Mouse (Mus musculus): ENCODE measurements around the gene Vmn2r100. TPM values are rescaled to one million over a fixed set of nuclear protein-coding genes. Genes with fewer than 3 reads are reported as not detected.

Gene Vmn2r100
- polyA plus RNA-seq (2017; shearing (Covaris generic)), result under 1 TPM; 0.02 to 0.33 TPM

DNA sequence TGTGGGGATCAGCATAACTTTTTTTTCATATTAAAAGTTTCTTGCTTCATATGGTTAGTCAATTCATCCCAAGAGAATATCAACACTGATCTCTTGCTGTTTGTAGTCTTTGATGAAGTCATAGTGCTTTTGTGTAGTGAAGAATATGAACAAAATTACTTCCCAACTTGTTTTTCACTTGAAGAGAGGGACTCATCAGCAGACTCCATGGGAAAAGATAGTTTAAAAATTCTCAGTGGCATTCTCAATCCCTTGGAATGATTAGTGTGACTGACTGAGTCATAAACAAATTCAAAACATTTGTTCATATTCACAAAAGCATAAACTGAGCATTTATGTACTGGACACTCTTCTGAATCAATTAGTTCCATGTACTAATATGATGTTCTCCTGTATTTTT lies at the start of gene Vmn2r100:
Gene Vmn2r100, plus strand, starts transcription at position 301 of the 400 bp plus-strand sequence.

DNA sequence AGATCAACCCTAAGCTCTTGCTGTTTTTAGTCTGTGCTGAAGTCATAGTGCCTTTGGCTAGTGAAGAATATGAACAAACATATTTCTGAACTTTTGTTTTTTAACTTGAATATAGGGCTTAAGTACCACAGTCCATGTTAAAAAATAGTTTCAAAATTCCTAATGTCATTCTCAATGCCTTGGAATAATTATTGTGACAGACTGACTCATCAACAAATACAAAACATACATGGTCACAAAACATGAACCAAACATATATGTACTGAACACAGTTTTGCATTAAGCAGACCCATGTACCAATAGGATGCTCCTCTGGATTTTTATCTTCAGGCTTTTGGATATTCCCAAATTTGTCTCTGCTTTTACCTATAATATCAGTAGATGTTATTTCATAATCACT lies 72.4 kb downstream of the Vmn2r100 start, which contains the start of gene Vmn2r101:
Gene Vmn2r101, plus strand, starts transcription at position 301 of the 400 bp plus-strand sequence.

Other genes with a start within 250 kb of the Vmn2r100 start
- gene Vmn2r99, start 142.8 kb upstream of the Vmn2r100 start, polyA plus RNA-seq (2017; shearing (Covaris generic)), result under 1 TPM; 0.02 to 0.05 TPM
- gene Vmn2r101, start 72.5 kb downstream of the Vmn2r100 start, polyA plus RNA-seq (2017; shearing (Covaris generic)), result under 1 TPM; 0.10 to 0.11 TPM
- under 1 TPM; 0.02 to 0.14 TPM for gene Vmn2r102, start 155.6 kb downstream of the Vmn2r100 start, polyA plus RNA-seq (2017; shearing (Covaris generic))